Mouse (Mus musculus) brain, adult 2 months (tissue): ENCODE data around the gene Prlr.

Experiments
- DNase-seq: peaks from one replicate; pipeline ENCODE4 v3.0.0; 2011; ENCODE audit warnings: low read depth, low spot score

Gene Prlr

GRCm38 (mm10) chr15:10177083-10177482 is at the start of gene Prlr:
TSS of gene Prlr (plus strand) at chr15:10177238.
- DNase-seq, result no peak

GRCm38 (mm10) chr15:10133781-10134180 is 43.3 kb upstream of the Prlr start:
- peak; percentile 15 for DNase-seq

- peak; percentile 24 for DNase-seq
Observed at GRCm38 (mm10) chr15:10134889-10135288, 42.1 kb upstream of the Prlr start.

GRCm38 (mm10) chr15:10144520-10144919 is 32.5 kb upstream of the Prlr start:
- DNase-seq, result no peak

- DNase-seq, result no peak
Observed at GRCm38 (mm10) chr15:10148196-10148595, 28.8 kb upstream of the Prlr start.

GRCm38 (mm10) chr15:10160663-10161062 is 16.4 kb upstream of the Prlr start:
- no peak for DNase-seq

GRCm38 (mm10) chr15:10175078-10175477 is 2.0 kb upstream of the Prlr start:
- peak; percentile 74 for DNase-seq

- no peak for DNase-seq
Observed at GRCm38 (mm10) chr15:10175656-10176055, 1.4 kb upstream of the Prlr start.

- DNase-seq, result peak; percentile 26
Observed at GRCm38 (mm10) chr15:10177519-10178130, 587 bp downstream of the Prlr start.

GRCm38 (mm10) chr15:10178131-10178566 is 1.1 kb downstream of the Prlr start:
- no peak for DNase-seq

GRCm38 (mm10) chr15:10180694-10181093 is 3.7 kb downstream of the Prlr start:
- peak; percentile 27 for DNase-seq

- no peak for DNase-seq
Observed at GRCm38 (mm10) chr15:10192101-10192630, 15.1 kb downstream of the Prlr start.

GRCm38 (mm10) chr15:10200991-10201390 is 24.0 kb downstream of the Prlr start:
- DNase-seq, result no peak

- no peak for DNase-seq
Observed at GRCm38 (mm10) chr15:10202504-10203302, 25.7 kb downstream of the Prlr start.

- no peak for DNase-seq
Observed at GRCm38 (mm10) chr15:10210261-10210770, 33.3 kb downstream of the Prlr start.

GRCm38 (mm10) chr15:10211992-10212391 is 35.0 kb downstream of the Prlr start:
- no peak for DNase-seq

GRCm38 (mm10) chr15:10213213-10213612 is 36.2 kb downstream of the Prlr start:
- no peak for DNase-seq

- DNase-seq, result no peak
Observed at GRCm38 (mm10) chr15:10213710-10214109, 36.7 kb downstream of the Prlr start.

GRCm38 (mm10) chr15:10215719-10216118 is 38.7 kb downstream of the Prlr start:
- no peak for DNase-seq

- DNase-seq, result no peak
Observed at GRCm38 (mm10) chr15:10216189-10216588, 39.2 kb downstream of the Prlr start.

GRCm38 (mm10) chr15:10223614-10224155 is 46.6 kb downstream of the Prlr start:
- DNase-seq, result no peak

- DNase-seq, result no peak
Observed at GRCm38 (mm10) chr15:10225701-10226100, 48.7 kb downstream of the Prlr start.
